Mouse (Mus musculus): Measurements from ENCODE around the gene Oxa1l. TPM values are rescaled to one million over a fixed set of nuclear protein-coding genes. Genes with fewer than 3 reads are reported as not detected.

The Oxa1l gene
- polyA plus RNA-seq, 1 experiment from 2014 or later: 49.9 TPM

- H3K4me2 ChIP-seq (ENCODE audit: low read depth, low read length): no peak overlapping the region
- no peak overlapping the region for H3K27ac ChIP-seq (replicated peaks; ENCODE audit: low read depth, low read length)
- H3K4me3 ChIP-seq (ENCODE audit: low read depth, low read length): no peak overlapping the region
- no peak for ATAC-seq (replicated peaks; ENCODE audit: insufficient number of reproducible peaks, low FRiP score, low TSS enrichment, low read depth)
- H3K4me1 ChIP-seq (ENCODE audit: control insufficient read depth, insufficient read depth, low read length): no peaks in the 10 kb centered on the region
- 95% methylated on average over 8 of the region's 8 CpGs for WGBS
- no peaks in the 10 kb centered on the region for H3K27me3 ChIP-seq (ENCODE audit: control insufficient read depth, insufficient read depth, low read length)
- H3K36me3 ChIP-seq (replicated peaks; ENCODE audit: control insufficient read depth, insufficient read depth, low read depth, low read length): peaks cover 2% of the 10 kb centered on the region; the same call in 1 of the 2 replicates
- no peaks in the 10 kb centered on the region for H3K9me3 ChIP-seq (replicated peaks; ENCODE audit: control insufficient read depth, low read length)
- no peak for DNase-seq (ENCODE audit: low spot score)
- H3K9ac ChIP-seq (replicated peaks; ENCODE audit: low read length): no peak overlapping the region
Observed at GRCm38 (mm10) chr14:54363156-54363555, 2.5 kb downstream of the Oxa1l start.

DNA sequence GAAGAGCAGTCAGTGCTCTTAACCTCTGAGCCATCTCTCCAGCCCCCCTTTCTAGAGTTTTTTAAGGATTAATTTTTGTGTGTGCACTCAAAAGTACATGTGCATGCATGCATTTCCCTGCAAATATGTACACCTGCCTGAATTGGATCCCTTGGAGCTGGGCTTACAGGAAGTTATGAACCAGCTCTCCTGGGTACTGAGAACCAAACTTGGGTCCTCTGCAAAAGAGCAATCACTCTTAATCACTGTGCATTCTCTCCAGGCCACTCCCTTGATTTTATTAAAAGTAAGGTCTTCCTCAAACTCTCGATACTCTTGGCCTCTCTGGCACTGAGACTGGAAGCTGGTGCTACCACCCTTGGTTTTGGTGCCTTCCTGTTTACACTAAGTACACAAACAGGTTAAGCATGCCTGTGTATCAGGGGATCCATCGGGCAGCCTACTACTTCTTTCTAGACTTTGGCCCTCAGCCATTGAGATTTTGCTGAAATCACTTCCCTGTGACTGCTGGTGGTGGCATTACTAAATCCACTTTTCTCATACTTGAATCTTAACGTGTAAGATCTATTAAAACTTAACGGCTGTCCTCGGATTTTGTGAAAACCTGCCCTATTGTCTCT, 4.5 kb downstream of the Oxa1l start:
- no peaks in the 10 kb centered on the region for H3K4me1 ChIP-seq (ENCODE audit: control insufficient read depth, insufficient read depth, low read length)
- ATAC-seq (replicated peaks; ENCODE audit: insufficient number of reproducible peaks, low FRiP score, low TSS enrichment, low read depth): no peak
- H3K4me2 ChIP-seq (ENCODE audit: low read depth, low read length): no peak overlapping the region
- H3K36me3 ChIP-seq (replicated peaks; ENCODE audit: control insufficient read depth, insufficient read depth, low read depth, low read length): peaks cover 2% of the 10 kb centered on the region
- H3K9me3 ChIP-seq (replicated peaks; ENCODE audit: control insufficient read depth, low read length): no peaks in the 10 kb centered on the region
- no peak overlapping the region for H3K4me3 ChIP-seq (ENCODE audit: low read depth, low read length)
- no peak for DNase-seq (ENCODE audit: low spot score)
- H3K9ac ChIP-seq (replicated peaks; ENCODE audit: low read length): no peak overlapping the region
- H3K27me3 ChIP-seq (ENCODE audit: control insufficient read depth, insufficient read depth, low read length): no peaks in the 10 kb centered on the region
- H3K27ac ChIP-seq (replicated peaks; ENCODE audit: low read depth, low read length): no peak overlapping the region
- 94% methylated on average over 5 of the region's 5 CpGs for WGBS

DNA sequence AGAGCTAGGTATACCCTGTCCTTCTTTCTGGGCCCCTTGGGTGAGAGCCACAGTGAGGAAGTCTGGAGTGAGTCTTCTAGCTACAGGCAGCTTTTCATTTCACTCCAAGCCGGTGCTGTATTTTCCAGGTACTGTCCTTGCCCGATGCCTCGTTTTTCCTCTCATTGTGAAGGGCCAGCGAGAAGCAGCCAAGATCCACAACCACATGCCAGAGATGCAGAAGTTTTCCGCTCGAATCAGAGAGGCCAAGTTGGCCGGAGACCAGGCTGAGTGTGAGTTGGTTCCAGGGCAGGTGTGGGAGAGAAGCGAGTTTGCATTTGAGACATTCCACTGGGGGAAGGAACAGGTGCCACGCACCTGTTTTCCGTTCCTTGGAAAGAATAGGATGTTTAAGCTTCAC, 5.9 kb downstream of the Oxa1l start:
- DNase-seq (ENCODE audit: low spot score) (no peak), ATAC-seq (replicated peaks; ENCODE audit: insufficient number of reproducible peaks, low FRiP score, low TSS enrichment, low read depth) (no peak)
- H3K4me2 ChIP-seq (ENCODE audit: low read depth, low read length): no peak overlapping the region
- H3K9me3 ChIP-seq (replicated peaks; ENCODE audit: control insufficient read depth, low read length): no peaks in the 10 kb centered on the region
- H3K27ac ChIP-seq (replicated peaks; ENCODE audit: low read depth, low read length): no peak overlapping the region
- peaks cover 4% of the 10 kb centered on the region for H3K36me3 ChIP-seq (replicated peaks; ENCODE audit: control insufficient read depth, insufficient read depth, low read depth, low read length)
- no peak overlapping the region for H3K4me3 ChIP-seq (ENCODE audit: low read depth, low read length)
- H3K4me1 ChIP-seq (ENCODE audit: control insufficient read depth, insufficient read depth, low read length): no peaks in the 10 kb centered on the region
- WGBS: 95% methylated on average over 10 of the region's 10 CpGs
- no peaks in the 10 kb centered on the region for H3K27me3 ChIP-seq (ENCODE audit: control insufficient read depth, insufficient read depth, low read length)
- no peak overlapping the region for H3K9ac ChIP-seq (replicated peaks; ENCODE audit: low read length)

GRCm38 (mm10) chr14:54367429-54368060, 6.9 kb downstream of the Oxa1l start:
- Histone ChIP-seq H3K27ac (replicated peaks; ENCODE audit: low read depth, low read length) (no peak overlapping the region), H3K27me3 (ENCODE audit: control insufficient read depth, insufficient read depth, low read length) (no peaks in the 10 kb centered on the region), H3K9me3 (replicated peaks; ENCODE audit: control insufficient read depth, low read length) (no peaks in the 10 kb centered on the region), H3K9ac (replicated peaks; ENCODE audit: low read length) (no peak overlapping the region), H3K36me3 (replicated peaks; ENCODE audit: control insufficient read depth, insufficient read depth, low read depth, low read length) (peaks cover 4% of the 10 kb centered on the region), H3K4me1 (ENCODE audit: control insufficient read depth, insufficient read depth, low read length) (no peaks in the 10 kb centered on the region), H3K4me3 (ENCODE audit: low read depth, low read length) (no peak overlapping the region), H3K4me2 (ENCODE audit: low read depth, low read length) (no peak overlapping the region)
- no peak for ATAC-seq (replicated peaks; ENCODE audit: insufficient number of reproducible peaks, low FRiP score, low TSS enrichment, low read depth)
- DNase-seq (ENCODE audit: low spot score): no peak
- WGBS: 94% methylated on average over 18 of the region's 18 CpGs

GRCm38 (mm10) chr14:54369372-54369771, 8.7 kb downstream of the Oxa1l start:
- Histone ChIP-seq H3K4me1 (ENCODE audit: control insufficient read depth, insufficient read depth, low read length) (no peaks in the 10 kb centered on the region), H3K27me3 (ENCODE audit: control insufficient read depth, insufficient read depth, low read length) (no peaks in the 10 kb centered on the region), H3K4me2 (ENCODE audit: low read depth, low read length) (no peak overlapping the region), H3K9me3 (replicated peaks; ENCODE audit: control insufficient read depth, low read length) (no peaks in the 10 kb centered on the region), H3K36me3 (replicated peaks; ENCODE audit: control insufficient read depth, insufficient read depth, low read depth, low read length) (peaks cover 2% of the 10 kb centered on the region), H3K27ac (replicated peaks; ENCODE audit: low read depth, low read length) (no peak overlapping the region), H3K4me3 (ENCODE audit: low read depth, low read length) (no peak overlapping the region), H3K9ac (replicated peaks; ENCODE audit: low read length) (no peak overlapping the region)
- DNase-seq (ENCODE audit: low spot score) (no peak), ATAC-seq (replicated peaks; ENCODE audit: insufficient number of reproducible peaks, low FRiP score, low TSS enrichment, low read depth) (no peak)
- WGBS: 93% methylated on average over 3 of the region's 3 CpGs

DNA sequence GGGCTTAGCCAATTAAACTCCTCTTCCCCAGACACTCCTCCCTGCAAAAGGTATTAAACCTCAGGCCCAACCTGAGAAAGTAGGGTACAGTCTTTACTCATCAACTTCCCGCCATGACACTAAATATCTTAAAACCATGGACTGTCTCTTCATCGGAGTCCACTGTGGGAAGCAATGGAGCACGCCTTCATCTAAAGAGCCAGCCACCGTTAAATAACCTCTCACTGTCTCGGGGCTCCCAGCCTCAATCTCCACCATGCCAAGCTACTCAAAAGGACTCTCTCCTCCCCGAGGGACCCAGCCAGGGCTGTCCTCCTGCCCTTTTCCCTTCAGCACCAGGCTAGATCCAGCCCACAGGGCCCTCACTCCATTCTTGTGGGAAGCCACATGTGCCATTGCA, 10.0 kb downstream of the Oxa1l start:
- ATAC-seq (replicated peaks; ENCODE audit: insufficient number of reproducible peaks, low FRiP score, low TSS enrichment, low read depth) (no peak), DNase-seq (ENCODE audit: low spot score) (no peak)
- Histone ChIP-seq H3K9ac (replicated peaks; ENCODE audit: low read length) (no peak overlapping the region), H3K27ac (replicated peaks; ENCODE audit: low read depth, low read length) (no peak overlapping the region), H3K27me3 (ENCODE audit: control insufficient read depth, insufficient read depth, low read length) (no peaks in the 10 kb centered on the region), H3K4me3 (ENCODE audit: low read depth, low read length) (no peak overlapping the region), H3K36me3 (replicated peaks; ENCODE audit: control insufficient read depth, insufficient read depth, low read depth, low read length) (peaks cover 2% of the 10 kb centered on the region), H3K4me2 (ENCODE audit: low read depth, low read length) (no peak overlapping the region), H3K4me1 (ENCODE audit: control insufficient read depth, insufficient read depth, low read length) (no peaks in the 10 kb centered on the region), H3K9me3 (replicated peaks; ENCODE audit: control insufficient read depth, low read length) (no peaks in the 10 kb centered on the region)
- 96% methylated on average over 6 of the region's 6 CpGs for WGBS

GRCm38 (mm10) chr14:54371460-54371859, 10.8 kb downstream of the Oxa1l start:
- WGBS: 95% methylated on average over 10 of the region's 10 CpGs
- peak; percentile 54; the same call in 1 of the 2 replicates for ATAC-seq (replicated peaks; ENCODE audit: insufficient number of reproducible peaks, low FRiP score, low TSS enrichment, low read depth)

GRCm38 (mm10) chr14:54372923-54373322, 12.3 kb downstream of the Oxa1l start:
- Histone ChIP-seq H3K9me3 (replicated peaks; ENCODE audit: control insufficient read depth, low read length) (no peaks in the 10 kb centered on the region), H3K4me2 (ENCODE audit: low read depth, low read length) (no peak overlapping the region), H3K9ac (replicated peaks; ENCODE audit: low read length) (no peak overlapping the region), H3K27ac (replicated peaks; ENCODE audit: low read depth, low read length) (no peak overlapping the region), H3K27me3 (ENCODE audit: control insufficient read depth, insufficient read depth, low read length) (no peaks in the 10 kb centered on the region), H3K4me3 (ENCODE audit: low read depth, low read length) (no peak overlapping the region), H3K36me3 (replicated peaks; ENCODE audit: control insufficient read depth, insufficient read depth, low read depth, low read length) (peaks cover 2% of the 10 kb centered on the region), H3K4me1 (ENCODE audit: control insufficient read depth, insufficient read depth, low read length) (no peaks in the 10 kb centered on the region)
- WGBS: 93% methylated on average over 9 of the region's 9 CpGs
- ATAC-seq (replicated peaks; ENCODE audit: insufficient number of reproducible peaks, low FRiP score, low TSS enrichment, low read depth) (no peak), DNase-seq (ENCODE audit: low spot score) (no peak)

More at GRCm38 (mm10) chr14:54371460-54371859, 10.8 kb downstream of the Oxa1l start:
- no peak overlapping the region for H3K9ac ChIP-seq (replicated peaks; ENCODE audit: low read length)
- H3K27me3 ChIP-seq (ENCODE audit: control insufficient read depth, insufficient read depth, low read length): no peaks in the 10 kb centered on the region
- H3K9me3 ChIP-seq (replicated peaks; ENCODE audit: control insufficient read depth, low read length): no peaks in the 10 kb centered on the region
- no peak for DNase-seq (ENCODE audit: low spot score)
- no peaks in the 10 kb centered on the region for H3K4me1 ChIP-seq (ENCODE audit: control insufficient read depth, insufficient read depth, low read length)
- H3K4me3 ChIP-seq (ENCODE audit: low read depth, low read length): no peak overlapping the region
- H3K36me3 ChIP-seq (replicated peaks; ENCODE audit: control insufficient read depth, insufficient read depth, low read depth, low read length): peaks cover 2% of the 10 kb centered on the region
- no peak overlapping the region for H3K27ac ChIP-seq (replicated peaks; ENCODE audit: low read depth, low read length)
- no peak overlapping the region for H3K4me2 ChIP-seq (ENCODE audit: low read depth, low read length)
